Mouse (Mus musculus) right cerebral cortex, adult 2 months (tissue): ENCODE results near the gene F12.
"Not testable (repeated sequence)": the region's sequence is repeated elsewhere in the genome, so short reads cannot be mapped to it uniquely, and the experiment has no call there.

Experiments used
- DNase-seq, 2 experiments: peaks; one replicate each; pipeline ENCODE4 v3.0.0; 2021 to 2022; ENCODE audit warnings: low spot score in 2 of 2

Gene F12

DNA sequence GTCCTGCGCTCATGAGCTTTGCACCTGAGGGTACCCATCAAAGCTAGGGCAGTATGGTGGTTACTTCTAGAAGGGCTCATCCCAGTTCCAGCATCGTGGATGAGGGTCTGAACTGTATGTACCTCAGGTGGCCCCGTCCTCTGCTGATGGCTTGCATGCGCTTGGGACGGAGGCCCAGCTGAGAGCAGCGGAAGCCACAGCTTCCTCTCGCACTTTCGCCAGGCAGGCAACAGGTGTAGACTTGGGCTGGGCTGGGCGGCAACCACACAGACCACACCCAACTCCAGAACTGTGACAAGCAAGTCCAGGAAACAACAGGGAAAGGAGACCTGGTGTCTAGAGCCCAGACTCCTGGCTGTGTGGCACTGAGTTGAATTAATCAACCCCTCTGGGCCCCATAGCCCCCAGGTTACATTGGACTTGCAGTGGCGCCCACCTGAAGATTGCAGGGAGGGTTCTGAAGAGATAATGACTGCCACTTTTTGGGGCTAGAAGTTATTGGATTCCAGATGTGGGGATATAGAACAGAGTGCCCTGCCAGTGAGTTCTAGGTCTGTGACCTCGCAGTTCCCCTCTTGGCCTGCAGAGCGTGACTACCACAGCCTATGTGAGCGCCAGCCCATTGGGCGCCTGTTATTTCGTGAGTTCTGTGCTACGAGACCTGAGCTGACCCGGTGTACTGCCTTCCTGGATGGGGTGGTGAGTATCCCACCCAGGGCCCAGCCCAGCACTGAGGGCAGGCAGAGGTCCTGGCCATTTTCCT is 23.3 kb upstream of the F12 start:
- no peak for DNase-seq

DNA sequence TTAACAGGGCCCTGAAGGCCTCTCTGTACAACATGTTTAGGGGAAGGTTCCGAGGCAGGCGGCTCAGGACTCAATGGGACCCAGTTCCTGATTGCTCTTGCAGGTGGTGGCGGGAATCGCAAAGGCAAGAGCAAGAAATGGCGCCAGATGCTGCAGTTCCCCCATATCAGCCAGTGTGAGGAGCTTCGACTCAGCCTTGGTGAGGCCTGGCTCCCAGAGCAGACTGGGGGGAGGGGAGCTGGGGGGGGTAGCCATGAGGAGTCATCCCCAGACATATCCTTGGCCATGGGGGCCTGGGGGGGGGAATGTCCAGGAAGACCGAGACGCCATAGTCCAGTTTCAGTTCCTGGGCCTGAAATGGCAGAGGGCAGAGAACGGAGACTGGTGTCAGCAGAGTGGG is 22.6 kb upstream of the F12 start:
- DNase-seq: no peak

DNA sequence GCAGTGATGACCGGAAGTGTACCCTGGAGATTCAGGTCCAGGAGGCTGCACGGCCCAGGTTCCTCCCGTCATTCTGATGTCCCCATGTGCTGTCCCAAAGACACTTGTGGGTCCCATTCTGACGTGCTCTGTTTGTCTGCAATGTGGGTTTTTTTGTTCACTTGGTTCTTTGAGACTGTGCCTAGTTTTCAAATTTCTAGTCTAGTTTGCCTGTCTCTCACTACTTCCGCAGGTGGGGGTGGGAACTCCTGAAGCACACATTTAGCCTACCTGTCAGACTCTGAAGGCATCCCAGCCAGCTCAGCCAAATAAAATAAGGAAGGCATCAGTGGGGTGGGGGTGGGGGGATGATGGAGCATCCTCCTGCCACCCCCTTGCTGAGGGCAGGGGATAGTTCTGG is 21.5 kb upstream of the F12 start:
- DNase-seq: no peak

DNA sequence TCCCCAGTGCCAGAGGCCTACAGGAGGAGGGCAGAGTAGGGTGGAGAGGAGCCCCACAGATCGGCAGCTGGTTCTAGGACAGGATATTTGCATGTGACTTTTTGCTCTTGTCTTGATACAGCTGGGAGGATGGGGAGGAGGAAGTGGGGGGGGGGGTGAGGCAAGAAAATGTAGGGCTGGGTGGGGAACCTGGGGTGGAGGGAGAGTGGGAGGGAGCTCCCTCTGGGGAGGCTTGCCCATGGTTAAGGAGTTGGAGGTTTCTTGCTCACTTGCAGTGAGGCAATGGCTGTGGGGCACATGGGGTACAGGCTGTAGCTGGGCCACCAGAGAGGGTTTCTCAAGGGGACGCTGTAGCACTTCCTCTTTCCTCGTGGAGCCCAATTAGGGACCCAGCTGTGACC is 20.9 kb upstream of the F12 start:
- no peak for DNase-seq

DNA sequence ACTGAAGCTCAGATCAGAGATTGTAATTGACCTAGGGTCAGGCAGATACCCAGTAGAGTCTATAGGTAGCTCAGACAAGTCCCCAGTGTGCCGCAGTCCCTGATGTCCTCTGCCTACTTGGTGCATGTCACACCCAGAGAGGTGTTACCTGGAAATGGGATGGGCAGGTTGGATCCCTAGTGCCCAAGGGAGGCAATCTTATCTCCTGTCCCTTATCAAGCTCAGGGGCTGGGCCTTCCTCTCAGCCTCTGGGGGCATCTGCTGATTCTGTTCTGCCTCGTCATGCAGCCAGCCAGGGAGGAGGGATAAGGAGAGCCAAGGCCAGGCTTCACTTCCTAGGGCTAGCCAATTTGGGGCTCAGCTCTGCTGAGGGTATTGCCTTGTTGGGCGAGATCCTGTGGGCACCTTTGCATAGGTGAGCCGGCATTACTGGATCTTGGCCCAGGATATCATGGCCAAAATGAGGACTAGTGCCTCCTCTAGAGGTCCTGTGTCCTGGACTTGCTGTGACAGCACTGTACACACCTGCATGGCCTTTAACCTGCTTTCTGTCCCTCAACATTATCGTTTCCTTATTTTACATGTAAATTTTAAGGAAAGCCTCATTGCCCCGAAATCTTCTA is 20.0 kb upstream of the F12 start:
- no peak for DNase-seq

DNA sequence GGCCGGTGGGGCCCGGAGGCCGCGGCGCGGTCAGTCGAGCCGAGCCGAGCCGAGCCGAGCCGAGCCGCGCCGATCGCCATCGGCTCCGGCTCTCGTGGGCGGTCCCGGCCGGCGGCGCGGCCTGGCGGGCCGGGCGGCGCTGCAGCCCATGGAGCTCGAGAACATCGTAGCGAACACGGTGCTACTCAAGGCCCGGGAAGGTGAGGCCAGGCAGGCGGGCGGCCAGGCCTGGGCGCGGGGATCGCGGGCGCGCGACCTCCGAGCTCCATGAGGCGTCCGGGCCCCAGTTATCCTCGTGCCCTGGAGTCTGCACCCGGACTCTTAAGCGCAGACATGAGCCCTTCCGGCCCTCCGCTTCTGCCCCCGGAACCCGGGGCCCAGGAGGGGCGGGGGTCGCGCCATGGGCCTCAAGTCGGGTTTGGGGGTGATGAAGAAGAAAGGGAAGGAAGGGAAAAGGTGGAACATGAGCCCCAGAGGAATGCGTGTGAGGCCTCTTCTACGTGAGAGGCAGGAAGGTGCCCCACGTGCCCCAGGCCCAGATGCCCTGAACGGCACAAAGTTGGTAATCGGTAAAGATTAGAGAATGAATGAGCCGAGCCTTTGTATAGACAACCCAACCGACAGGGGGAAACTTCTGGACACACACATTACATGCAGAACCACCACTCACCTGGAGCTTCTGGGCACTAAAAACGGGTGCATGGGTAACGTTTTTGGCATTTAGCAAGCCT is 18.9 kb upstream of the F12 start:
- DNase-seq: no peak

DNA sequence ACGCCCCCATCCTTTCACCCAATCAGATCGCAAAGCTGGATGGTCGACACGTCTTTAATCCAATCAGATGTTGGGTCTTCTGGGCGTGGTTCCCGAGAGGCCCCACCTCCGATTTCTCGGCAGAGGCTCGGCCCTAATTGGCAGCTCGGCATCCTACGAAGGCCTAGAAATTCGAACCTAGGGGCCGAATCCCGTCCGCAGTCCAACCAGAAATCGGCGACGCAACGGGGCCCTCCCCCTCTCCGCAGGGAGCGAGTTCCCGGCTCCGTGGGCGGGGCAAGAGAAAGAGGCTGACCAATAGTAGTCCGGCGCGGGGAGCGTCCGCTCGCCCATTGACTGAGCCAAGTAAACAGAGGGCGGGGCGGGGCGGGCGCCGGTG is 18.3 kb upstream of the F12 start, which contains the start of gene Grk6:
Gene Grk6 (plus strand): TSS at position 136 of the 379 bp plus-strand sequence.
- peak; percentile 99 for DNase-seq

DNA sequence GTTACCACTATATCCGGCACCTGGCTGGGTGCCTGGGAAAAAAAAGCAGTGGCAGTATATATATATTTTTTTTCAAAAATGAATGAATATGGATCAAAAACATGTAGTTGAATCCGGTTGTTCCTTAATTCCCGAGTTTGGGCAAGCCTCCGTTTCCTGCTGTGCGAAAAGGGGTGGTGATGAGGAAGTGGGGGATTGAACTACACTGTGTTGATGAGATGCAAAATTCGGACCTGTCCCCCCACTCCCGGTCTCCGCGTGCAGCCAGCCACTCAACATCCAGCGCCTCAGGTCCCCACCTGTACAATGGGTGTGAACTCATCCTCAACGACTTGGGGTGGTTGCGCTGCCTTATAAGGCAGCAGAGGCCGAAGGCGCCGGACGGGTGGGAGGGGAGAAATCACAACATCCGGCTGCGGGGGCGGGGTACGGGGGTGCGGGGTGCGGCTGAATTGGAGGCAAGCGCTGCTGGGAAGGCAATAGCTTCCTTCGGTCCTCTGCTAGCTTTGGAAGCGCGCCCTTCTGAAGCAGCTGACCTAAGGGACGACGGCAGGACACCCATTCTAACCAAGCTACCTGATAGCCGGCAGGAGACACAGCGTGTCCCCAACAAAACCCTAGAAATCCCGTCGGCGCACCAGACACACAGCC is 17.8 kb upstream of the F12 start:
- no peak for DNase-seq

DNA sequence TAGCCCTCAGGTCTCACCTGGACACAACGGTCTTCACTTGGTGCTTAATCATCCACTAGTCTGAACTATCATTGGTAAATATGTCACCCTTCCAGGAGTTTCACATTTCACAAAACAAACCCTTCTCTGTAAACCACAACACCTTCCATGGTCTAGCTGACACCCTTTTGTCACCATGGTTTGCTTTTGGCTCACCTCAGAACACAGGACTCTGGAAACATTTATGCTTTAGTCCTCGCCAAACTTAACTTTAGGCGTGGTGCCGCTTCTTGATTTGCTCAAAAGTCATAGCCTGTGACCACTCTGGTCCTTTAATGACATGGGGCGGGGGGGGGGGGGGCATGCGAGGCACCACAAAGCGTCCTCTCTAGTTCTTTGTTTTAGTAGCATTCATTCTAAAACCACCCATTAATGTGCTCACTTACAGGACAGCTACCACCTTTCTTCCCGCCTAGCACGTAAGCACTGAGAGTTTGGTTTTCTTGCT is 17.2 kb upstream of the F12 start:
- DNase-seq: no peak

DNA sequence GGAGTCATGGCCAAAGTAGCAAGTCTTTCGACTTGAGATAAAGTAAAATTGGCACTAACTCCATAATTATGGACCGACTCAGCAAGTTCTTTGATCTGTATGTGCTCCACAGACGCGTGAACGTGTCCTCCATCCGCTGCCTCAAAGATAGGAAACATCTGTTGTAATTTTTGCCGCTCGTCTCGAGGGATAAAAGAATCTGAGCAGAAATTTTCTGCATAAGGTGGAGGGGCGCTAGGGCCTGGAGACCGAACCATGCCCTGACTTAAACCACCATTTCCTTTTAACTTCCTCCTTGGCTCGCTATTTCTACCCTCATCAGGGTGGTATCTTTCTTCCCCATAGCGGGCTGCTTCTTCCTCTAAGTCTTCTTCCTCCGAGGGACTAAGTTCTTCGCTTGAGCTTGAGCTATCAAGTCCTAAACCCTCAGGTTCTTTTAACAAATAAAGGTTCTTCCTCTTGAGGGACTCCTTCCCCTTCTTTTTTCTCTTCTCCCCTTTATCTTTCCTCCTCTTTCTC is 10.6 kb upstream of the F12 start:
- not testable (repeated sequence) for DNase-seq

DNA sequence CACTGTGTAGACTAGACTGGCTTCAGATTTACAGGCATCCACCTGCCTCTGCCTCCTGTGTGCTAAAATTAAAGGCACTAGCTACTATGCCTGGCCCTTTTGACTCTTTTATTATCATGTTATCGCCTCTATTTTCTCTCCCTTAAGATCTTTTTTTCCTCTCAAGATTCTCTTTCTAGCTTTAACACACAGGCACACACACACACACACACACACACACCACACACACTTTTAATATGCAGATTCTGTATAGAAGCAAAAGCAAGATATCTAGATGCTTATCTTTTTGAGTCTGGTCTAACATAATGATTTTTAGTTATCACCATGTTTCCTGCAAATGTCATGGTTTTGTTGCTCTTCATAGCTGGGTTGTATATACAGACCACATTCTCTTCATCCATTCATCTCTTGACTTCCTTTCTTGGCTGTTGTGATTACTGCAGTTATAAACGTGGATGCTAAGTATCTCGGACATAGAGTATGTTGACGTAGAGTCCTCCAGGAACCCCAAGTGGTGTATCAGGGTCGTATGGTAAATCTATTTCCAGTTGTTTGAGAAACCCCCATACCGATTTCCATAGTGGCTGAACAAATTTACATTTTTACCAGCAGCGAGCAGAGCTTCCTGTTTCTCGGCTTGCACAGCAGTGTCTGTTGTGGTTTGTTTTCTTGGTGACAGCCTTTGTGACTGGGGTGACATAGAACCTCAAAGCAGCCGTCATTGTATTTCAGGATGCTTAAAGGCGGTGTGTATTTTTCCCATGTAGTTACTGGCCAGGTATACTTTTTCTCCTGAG is 5.5 kb upstream of the F12 start:
- DNase-seq: no peak

DNA sequence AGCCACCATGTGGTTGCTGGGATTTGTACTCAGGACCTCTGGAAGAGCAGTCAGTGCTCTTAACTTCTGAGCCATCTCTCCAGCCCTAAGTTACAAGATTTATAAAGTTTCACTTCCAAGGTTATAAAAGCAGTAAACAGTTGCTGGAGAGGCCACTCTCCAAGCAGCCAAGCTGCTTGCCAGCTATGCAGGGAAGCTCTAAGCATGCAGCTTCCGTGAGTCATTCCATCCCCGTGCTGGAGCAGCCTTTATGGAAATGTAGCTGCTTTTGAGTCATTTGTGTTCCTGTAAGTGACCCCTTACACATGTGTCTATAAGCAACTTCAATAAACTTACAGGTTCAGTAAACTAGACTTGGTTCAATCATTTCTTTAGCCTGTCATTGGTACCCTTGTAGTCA is 4.0 kb upstream of the F12 start:
- no peak for DNase-seq

DNA sequence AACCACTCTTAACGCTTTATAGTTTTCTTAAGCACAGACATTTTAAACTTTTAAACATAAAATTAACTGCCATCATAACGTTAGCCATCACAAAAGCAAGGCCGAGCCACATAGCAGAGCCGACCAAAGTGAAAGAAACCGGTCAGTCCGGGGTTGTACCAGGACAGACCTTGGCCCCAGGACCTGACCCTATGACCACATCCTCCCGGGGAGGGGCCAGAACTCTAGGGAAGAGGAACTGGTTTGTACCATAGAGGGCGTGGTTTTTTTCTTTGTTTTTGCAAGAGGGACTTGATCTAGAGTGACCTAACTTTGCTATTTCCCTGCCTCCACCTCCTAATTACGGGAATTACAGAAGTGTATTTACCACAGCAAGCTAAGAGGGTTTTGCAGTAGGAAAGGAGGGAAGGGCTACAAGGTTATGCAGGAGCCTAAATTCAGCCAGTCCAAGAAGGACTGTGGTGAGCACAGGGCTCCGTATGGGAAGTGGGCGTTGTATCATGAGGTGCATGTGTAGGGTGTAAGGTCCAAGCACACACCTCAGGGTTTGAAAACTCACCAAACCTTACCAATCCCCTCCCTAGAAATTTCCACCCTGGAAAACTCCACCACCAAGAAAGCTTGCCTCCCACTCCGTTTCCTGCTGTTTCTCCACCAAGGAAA is 2.8 kb upstream of the F12 start:
- DNase-seq: no peak

DNA sequence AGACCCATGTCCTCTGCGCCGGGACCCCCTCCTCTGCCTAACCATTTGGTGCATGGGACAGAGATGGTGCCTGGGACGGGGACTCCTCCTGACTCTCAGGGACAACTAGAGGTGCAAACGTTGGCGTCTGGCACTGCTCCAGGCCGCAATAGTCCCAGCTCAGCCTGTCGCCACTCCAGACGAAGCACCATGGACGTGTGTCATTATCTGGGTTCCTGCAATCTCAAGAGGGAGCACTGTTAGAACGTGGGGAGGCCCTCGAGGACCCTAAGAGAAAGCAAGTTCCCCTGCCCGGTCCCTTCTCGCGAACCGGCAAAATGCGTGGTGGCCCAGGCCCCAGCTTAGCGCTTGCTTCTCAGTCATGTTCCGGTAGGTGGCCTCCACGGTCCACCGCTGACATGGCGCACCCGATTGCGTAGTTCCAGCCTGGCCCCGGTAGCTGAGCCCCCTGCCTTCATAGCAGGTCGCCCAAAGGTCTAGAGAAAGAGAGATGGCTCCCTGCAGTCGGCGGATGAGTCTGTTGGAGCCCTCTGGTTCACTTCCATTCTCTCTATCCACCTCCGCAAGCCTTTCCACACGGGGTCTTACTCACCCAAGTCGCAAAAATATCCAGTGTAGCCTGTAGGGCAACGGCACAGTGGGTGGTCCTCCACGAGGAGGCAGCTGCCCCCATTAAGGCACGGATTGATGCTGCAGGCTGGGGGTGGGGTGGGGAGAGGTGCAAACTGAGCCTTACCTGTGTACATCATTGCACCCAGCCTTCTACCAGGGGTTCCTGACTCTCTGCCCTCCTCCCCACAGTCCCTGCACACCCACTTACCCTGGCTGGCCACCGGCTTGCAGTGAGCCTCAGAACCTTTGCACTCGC is 5.4 kb downstream of the F12 start:
- DNase-seq: peak; percentile 66 to 68

DNA sequence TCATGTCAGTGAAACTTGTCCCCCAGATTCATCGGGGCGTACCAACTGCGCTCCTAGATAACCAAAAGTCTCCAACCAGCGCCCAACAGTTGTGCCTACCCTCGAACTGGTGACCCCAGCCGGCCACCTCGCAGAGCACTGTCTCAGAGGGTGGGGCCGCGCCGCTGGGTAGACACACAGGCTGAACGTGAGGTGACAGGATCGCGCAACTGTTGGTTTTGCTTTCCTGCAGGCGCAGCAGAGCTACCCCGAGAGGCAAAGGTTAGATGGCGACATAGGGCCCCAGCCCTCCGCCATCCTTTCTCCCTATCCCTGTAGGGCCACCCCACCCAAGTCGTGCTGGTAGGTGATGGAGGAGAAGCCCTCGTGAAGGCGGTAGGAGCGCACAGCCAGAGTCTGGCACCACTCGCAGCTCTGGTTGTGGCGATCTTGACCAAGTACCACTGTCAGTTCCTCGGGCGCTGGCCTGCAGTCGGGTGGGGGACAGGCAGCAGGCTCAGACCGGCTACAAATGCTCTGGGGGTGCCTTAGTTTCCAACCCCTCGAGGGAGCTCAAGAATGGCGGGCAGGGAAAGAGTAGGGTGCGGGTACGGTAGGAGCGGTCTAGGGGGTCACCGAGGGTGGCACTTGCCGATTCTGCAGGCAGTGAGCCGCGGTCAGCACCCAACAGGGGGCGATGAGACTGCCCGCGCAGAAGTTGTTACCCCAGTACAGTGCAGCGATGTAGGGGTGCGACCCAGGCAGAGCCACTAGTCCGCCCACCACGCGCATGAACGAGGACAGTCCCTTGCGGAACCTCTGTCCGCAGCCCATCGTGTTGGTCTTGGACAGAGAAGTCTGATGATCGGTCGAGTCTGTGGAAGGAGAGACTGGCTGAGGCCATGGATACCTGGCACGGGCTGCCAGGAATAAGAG is 6.3 kb downstream of the F12 start:
- DNase-seq: no peak

DNA sequence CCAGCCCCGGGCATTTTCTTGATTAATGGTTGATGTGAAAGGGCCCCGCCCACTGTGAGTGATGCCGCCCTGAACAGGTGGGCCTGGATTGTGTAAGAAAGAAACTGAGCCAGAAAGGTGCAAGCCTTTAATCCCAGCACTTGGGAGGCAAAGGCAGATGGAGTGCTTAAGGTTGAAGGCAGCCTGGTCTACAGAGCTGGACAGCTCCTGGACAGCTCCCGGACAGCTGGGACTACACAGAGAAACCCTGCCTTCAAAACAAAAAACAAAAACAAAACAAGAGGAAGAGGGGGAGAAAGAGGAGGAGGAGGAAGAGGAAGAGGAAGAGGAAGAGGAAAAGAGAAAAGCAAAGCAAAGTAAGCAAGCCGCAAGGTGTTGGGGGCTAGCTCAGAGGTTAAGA is 7.5 kb downstream of the F12 start:
- no peak for DNase-seq

DNA sequence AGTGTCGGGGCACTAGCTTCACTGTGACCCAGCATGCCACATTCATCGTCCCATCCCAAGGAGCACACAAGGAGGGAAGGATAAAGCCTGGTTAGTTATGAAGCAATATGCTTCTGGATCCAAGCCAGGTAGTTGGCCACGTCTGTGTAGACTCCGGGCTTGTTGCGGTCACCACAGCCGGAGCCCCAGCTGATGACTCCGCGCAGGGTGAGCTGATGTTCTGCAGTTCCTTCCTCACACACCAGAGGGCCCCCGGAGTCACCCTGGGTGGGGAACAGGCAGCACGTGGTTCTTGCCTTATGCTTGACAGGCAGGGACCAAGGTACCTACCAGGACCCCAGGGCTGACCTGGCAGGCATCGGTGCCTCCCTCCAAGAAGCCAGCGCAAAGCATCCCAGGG is 8.6 kb downstream of the F12 start:
- DNase-seq: peak; percentile 88 to 95

DNA sequence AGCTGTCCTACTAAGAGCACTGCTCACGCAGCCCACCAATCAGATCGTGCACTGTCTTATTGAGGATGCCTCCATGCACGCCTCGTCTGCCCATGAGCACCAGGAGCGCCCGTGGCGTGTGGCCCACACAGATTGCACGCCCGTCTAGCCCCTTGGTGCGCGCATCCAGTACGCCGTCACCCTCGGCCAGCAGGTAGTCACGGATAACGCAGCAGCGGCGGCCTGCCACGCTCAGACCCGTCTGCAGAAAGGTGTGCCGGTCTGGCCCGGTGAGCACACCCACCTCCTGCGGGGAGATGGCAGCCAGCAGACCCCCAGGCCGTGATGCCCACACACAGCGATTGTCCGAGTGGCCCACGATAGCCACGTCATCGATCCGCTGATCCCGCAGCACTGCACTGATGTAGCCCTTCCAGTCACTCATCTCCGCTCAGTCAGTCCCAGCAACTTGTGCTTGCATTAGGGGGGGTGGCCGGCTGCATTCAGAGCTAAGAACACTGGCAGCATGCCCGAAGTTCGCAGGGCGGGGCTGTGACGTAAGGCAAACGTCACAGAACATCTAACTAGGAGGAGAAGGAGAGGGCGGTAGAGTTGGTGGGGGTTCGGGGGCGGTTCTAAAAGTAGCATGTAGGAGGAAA is 11.7 kb downstream of the F12 start, which contains the start of gene Pfn3:
Gene Pfn3 (minus strand): TSS at position 490 of the 638 bp plus-strand sequence.
- DNase-seq: peak; percentile 87 to 89
